Mouse (Mus musculus): ENCODE measurements around the gene Lonp1. TPM values are rescaled to one million over a fixed set of nuclear protein-coding genes. Genes with fewer than 3 reads are reported as not detected.

Gene Lonp1
- total RNA-seq (2023), result 51.3 TPM

GRCm38 (mm10) chr17:56626754-56627470, at the start of gene Lonp1:
TSS of gene Lonp1 (minus strand) at chr17:56626887.

GRCm38 (mm10) chr17:56672941-56673646, 46.4 kb upstream of the Lonp1 start, which contains the start of gene Ranbp3:
TSS of gene Ranbp3 (plus strand) at chr17:56673294.

GRCm38 (mm10) chr17:56627530-56628277, 1.0 kb upstream of the Lonp1 start, which contains the start of gene Catsperd:
TSS of gene Catsperd (plus strand) at chr17:56628143.

GRCm38 (mm10) chr17:56613236-56613844, 13.3 kb downstream of the Lonp1 start, which contains the start of gene Rpl36:
TSS of gene Rpl36 (plus strand) at chr17:56613416.

GRCm38 (mm10) chr17:56609452-56610171, 17.1 kb downstream of the Lonp1 start, which contains the start of gene 2410015M20Rik:
TSS of gene 2410015M20Rik (minus strand) at chr17:56609771.

GRCm38 (mm10) chr17:56584257-56585130, 42.2 kb downstream of the Lonp1 start, which contains the start of the genes Safb2 and Safb:
TSS of gene Safb2 (minus strand) at chr17:56584585.
TSS of gene Safb (plus strand) at chr17:56584825.

Other genes with a start within 250 kb of the Lonp1 start
- gene Ptprs, start 150.4 kb downstream of the Lonp1 start, total RNA-seq (2023), result 11.4 TPM
- gene Znrf4, start 114.5 kb downstream of the Lonp1 start, total RNA-seq (2023), result not detected
- gene Gm20219, start 72.5 kb downstream of the Lonp1 start, total RNA-seq (2023), result 12.2 TPM
- gene Safb2, start 42.3 kb downstream of the Lonp1 start, total RNA-seq (2023), result 425 TPM
- 300 TPM for gene Safb, start 42.1 kb downstream of the Lonp1 start, total RNA-seq (2023)
- gene 2410015M20Rik, start 17.1 kb downstream of the Lonp1 start, total RNA-seq (2023), result 94.2 TPM
- 1,819 TPM for gene Rpl36, start 13.5 kb downstream of the Lonp1 start, total RNA-seq (2023)
- gene Catsperd, start 1.3 kb upstream of the Lonp1 start, total RNA-seq (2023), result 0.59 TPM
- 111 TPM for gene Ranbp3, start 46.4 kb upstream of the Lonp1 start, total RNA-seq (2023)
- 64.4 TPM for gene Ndufa11, start 90.9 kb upstream of the Lonp1 start, total RNA-seq (2023)
- gene Vmac, start 91.1 kb upstream of the Lonp1 start, total RNA-seq (2023), result 10.4 TPM
- not detected for gene Nrtn, start 130.6 kb upstream of the Lonp1 start, total RNA-seq (2023)
- 60.2 TPM for gene Dus3l, start 137.9 kb upstream of the Lonp1 start, total RNA-seq (2023)
- 1.5 TPM for gene Prr22, start 143.4 kb upstream of the Lonp1 start, total RNA-seq (2023)
- gene Rfx2, start 204.1 kb upstream of the Lonp1 start, total RNA-seq (2023), result 17.7 TPM
- not detected for gene Acsbg2, start 247.6 kb upstream of the Lonp1 start, total RNA-seq (2023)
- 0.65 TPM for gene 1700061G19Rik, start 248.6 kb upstream of the Lonp1 start, total RNA-seq (2023)

Measured in CD4-positive naive resting alpha-beta T cell, adult 57 days (primary cell).